Mouse (Mus musculus) stomach, postnatal 0 days (tissue): ENCODE data around the gene Trmt1.

ENCODE experiments used
- CTCF ChIP-seq: IDR thresholded peaks from 2 replicates; pipeline ENCODE4 v1.5.1; 2016; ENCODE audit warnings: antibody characterized with exemption, low read depth, mild to moderate bottlenecking, moderate library complexity
- EP300 ChIP-seq: optimal IDR thresholded peaks from 2 replicates; pipeline ENCODE3; 2016; ENCODE audit warnings: antibody characterized with exemption

- no peak for TF ChIP-seq EP300
- 0 out of 2 replicates have a peak, but pooled peaks have one; percentile 3 for TF ChIP-seq CTCF
Measured at GRCm38 (mm10) chr8:84702561-84702960, 16.5 kb downstream of the Trmt1 start.
